Mouse (Mus musculus) kidney, postnatal 36 days (tissue): Measurements from ENCODE around the gene Gna13.

ENCODE experiments used
- DNase-seq, 2 experiments: peaks; one replicate each; pipeline ENCODE4 v3.0.0; 2021 to 2022; ENCODE audit warnings: mixed read lengths in 2 of 2

The Gna13 gene

GRCm38 (mm10) chr11:109376484-109377143 is 14.0 kb downstream of the Gna13 start:
- no peak for DNase-seq

- DNase-seq = no peak
Observed at GRCm38 (mm10) chr11:109377477-109377876, 14.8 kb downstream of the Gna13 start.

GRCm38 (mm10) chr11:109378051-109378450 is 15.4 kb downstream of the Gna13 start:
- DNase-seq = no peak

- DNase-seq = no peak
Observed at GRCm38 (mm10) chr11:109380662-109381061, 18.0 kb downstream of the Gna13 start.

- DNase-seq = no peak
Observed at GRCm38 (mm10) chr11:109385296-109385695, 22.7 kb downstream of the Gna13 start.

GRCm38 (mm10) chr11:109389046-109389445 is 26.4 kb downstream of the Gna13 start:
- DNase-seq = peak in 1 of 2 experiments; percentile 47

GRCm38 (mm10) chr11:109391200-109391599 is 28.6 kb downstream of the Gna13 start:
- no peak for DNase-seq

- DNase-seq = peak in 1 of 2 experiments; percentile 50
Observed at GRCm38 (mm10) chr11:109391760-109392159, 29.1 kb downstream of the Gna13 start.

- no peak for DNase-seq
Observed at GRCm38 (mm10) chr11:109392601-109393000, 30.0 kb downstream of the Gna13 start.

- DNase-seq = peak; percentile 49 to 68
Observed at GRCm38 (mm10) chr11:109394758-109395157, 32.1 kb downstream of the Gna13 start.

GRCm38 (mm10) chr11:109395291-109395690 is 32.7 kb downstream of the Gna13 start:
- peak; percentile 54 to 59 for DNase-seq

GRCm38 (mm10) chr11:109406431-109406830 is 43.8 kb downstream of the Gna13 start:
- no peak for DNase-seq

GRCm38 (mm10) chr11:109410197-109410980 is 47.8 kb downstream of the Gna13 start:
- no peak for DNase-seq

GRCm38 (mm10) chr11:109413617-109414016 is 51.0 kb downstream of the Gna13 start, which contains the start of gene 9930022D16Rik:
TSS of gene 9930022D16Rik (plus strand) at chr11:109413917.
- no peak for DNase-seq

GRCm38 (mm10) chr11:109414802-109415201 is 52.2 kb downstream of the Gna13 start:
- no peak for DNase-seq

GRCm38 (mm10) chr11:109416709-109417420 is 54.2 kb downstream of the Gna13 start:
- no peak for DNase-seq

- DNase-seq = no peak
Observed at GRCm38 (mm10) chr11:109417472-109418040, 54.9 kb downstream of the Gna13 start.

GRCm38 (mm10) chr11:109419461-109419860 is 56.8 kb downstream of the Gna13 start:
- peak in 1 of 2 experiments; percentile 14 for DNase-seq

- peak in 1 of 2 experiments; percentile 20 for DNase-seq
Observed at GRCm38 (mm10) chr11:109419961-109420566, 57.4 kb downstream of the Gna13 start.

GRCm38 (mm10) chr11:109420567-109420962 is 57.9 kb downstream of the Gna13 start:
- no peak for DNase-seq

- no peak for DNase-seq
Observed at GRCm38 (mm10) chr11:109421205-109421604, 58.6 kb downstream of the Gna13 start.

- DNase-seq = no peak
Observed at GRCm38 (mm10) chr11:109422263-109422662, 59.6 kb downstream of the Gna13 start.
